Mouse (Mus musculus) spleen, adult 2 months (tissue): ENCODE data around the gene BC055324.

ENCODE experiments used
- CTCF ChIP-seq: fragments of 200-500 bp; IDR thresholded peaks from 2 replicates; pipeline ENCODE4 v1.5.1; 2011; ENCODE audit warnings: mild to moderate bottlenecking, inconsistent platforms; ENCODE audit not compliant: insufficient read depth, insufficient read length, insufficient replicate concordance; ENCODE audit errors: extremely low read depth
- POLR2A ChIP-seq: fragments of 200-500 bp; IDR thresholded peaks from 2 replicates; pipeline ENCODE4 v1.6.1; 2011; ENCODE audit warnings: low read depth, low read length, inconsistent platforms

GRCm38 (mm10) chr1:163992371-163992770 is 2.2 kb downstream of the BC055324 start:
- TF ChIP-seq CTCF (no peak), POLR2A (no peak)
